Mouse (Mus musculus): ENCODE results near the gene Fam216a.

DNA sequence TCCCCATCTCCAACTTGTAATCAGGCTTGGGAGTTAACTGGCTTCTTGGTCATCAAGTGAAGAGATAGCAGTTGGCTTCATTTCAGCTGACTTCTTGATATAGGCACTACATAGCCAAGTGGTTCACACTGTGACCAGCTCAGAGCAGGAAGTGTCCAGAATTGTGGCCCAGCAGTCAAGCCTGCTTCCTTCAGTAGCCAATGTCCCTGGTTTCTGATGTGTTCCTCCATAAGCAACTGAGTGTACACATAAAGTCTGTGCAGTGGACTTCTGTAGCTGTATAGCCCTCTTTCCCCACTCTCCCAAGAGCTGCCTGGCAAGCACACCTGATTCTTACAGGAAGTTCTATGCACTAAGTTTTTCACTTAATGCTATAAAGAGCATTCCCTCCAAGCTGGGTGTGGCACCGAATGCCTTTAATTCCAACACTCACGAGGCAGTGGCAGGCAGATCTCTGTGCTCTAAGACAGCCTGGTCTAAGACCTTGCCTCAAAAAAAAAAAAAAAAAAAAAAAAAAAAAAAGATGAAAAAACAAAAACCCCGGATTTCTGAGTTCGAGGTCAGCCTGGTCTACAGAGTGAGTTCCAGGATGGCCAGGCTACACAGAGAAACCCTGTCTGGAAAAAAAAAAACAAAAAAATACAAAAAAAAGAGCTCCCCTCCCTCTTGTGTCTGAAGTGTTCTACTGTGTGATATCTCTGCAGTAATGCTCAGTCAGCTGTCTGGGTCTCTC lies 5.1 kb upstream of the Fam216a start:
- TF ChIP-seq CTCF (IDR thresholded peaks at IDR 0.05; ENCODE audit: low read depth) (no peak), EP300 (IDR thresholded peaks at IDR 0.05; ENCODE audit: low read depth) (no peak)
